Mouse (Mus musculus) embryonic facial prominence, embryonic 10.5 days (tissue): Measurements from ENCODE around the gene D930048N14Rik. TPM values are rescaled to one million over a fixed set of nuclear protein-coding genes. Genes with fewer than 3 reads are reported as not detected.
"Not testable (repeated sequence)": the region's sequence is repeated elsewhere in the genome, so short reads cannot be mapped to it uniquely, and the experiment has no call there.

Experiments used
- DNase-seq: peaks from one replicate; pipeline ENCODE4 v3.0.0-alpha.2; 2017; ENCODE audit warnings: low spot score
- H3K27ac ChIP-seq: fragments of 300-500 bp; sonication (generic); replicated peaks from 2 replicates; pipeline ENCODE4 v1.5.1; 2016; ENCODE audit warnings: mild to moderate bottlenecking
- H3K27me3 ChIP-seq: fragments of 300-500 bp; sonication (generic); replicated peaks from 2 replicates; pipeline ENCODE4 v1.6.1; 2016; ENCODE audit warnings: low read depth, mild to moderate bottlenecking; ENCODE audit not compliant: poor library complexity, severe bottlenecking
- H3K36me3 ChIP-seq: fragments of 300-500 bp; sonication (generic); replicated peaks from 2 replicates; pipeline ENCODE4 v1.6.1; 2016; ENCODE audit warnings: mild to moderate bottlenecking, moderate library complexity
- H3K4me1 ChIP-seq: fragments of 300-500 bp; sonication (generic); 2 replicates; pipeline ENCODE4 v1.6.1; 2016
- H3K4me3 ChIP-seq: fragments of 300-500 bp; sonication (generic); 2 replicates; pipeline ENCODE4 v1.5.1; 2016; ENCODE audit warnings: mild to moderate bottlenecking, moderate library complexity
- H3K9me3 ChIP-seq: fragments of 300-500 bp; sonication (generic); 2 replicates; pipeline ENCODE4 v1.6.1; 2016; ENCODE audit warnings: mild to moderate bottlenecking
- WGBS: fragments of 180-500 bp; shearing (Covaris S2); methylation state at CpG from one replicate; pipeline ENCODE4 v1.1.7; 2016; 5-methylcytosine and 5-hydroxymethylcytosine counted together
- polyA plus RNA-seq: library from polyadenylated mRNA; unstranded; fragments of >200 nt; fragmentation: Nextera tagmentation; extraction: Ambion mirVana; gene quantifications from 2 replicates; pipeline ENCODE4 v1.2.1, GENCODE M21; 2016

Gene D930048N14Rik
- polyA plus RNA-seq, 1 experiment from 2014 or later: 2.4 TPM

- WGBS: 81% methylated on average over 7 of the region's 7 CpGs
- H3K4me3 ChIP-seq: no peak overlapping the region
- no peaks in the 10 kb centered on the region for H3K27me3 ChIP-seq
- H3K4me1 ChIP-seq: peaks cover 12% of the 10 kb centered on the region
- no peak for DNase-seq
- no peaks in the 10 kb centered on the region for H3K36me3 ChIP-seq
- H3K27ac ChIP-seq: no peak overlapping the region
- H3K9me3 ChIP-seq: no peaks in the 10 kb centered on the region
Observed at GRCm38 (mm10) chr11:51662632-51663031, 11.9 kb downstream of the D930048N14Rik start.

GRCm38 (mm10) chr11:51664747-51665146 is 14.0 kb downstream of the D930048N14Rik start:
- WGBS: 95% methylated on average over 7 of the region's 7 CpGs
- not testable (repeated sequence) for H3K4me1 ChIP-seq, H3K27me3 ChIP-seq, H3K36me3 ChIP-seq, H3K4me3 ChIP-seq, DNase-seq, H3K9me3 ChIP-seq, H3K27ac ChIP-seq

GRCm38 (mm10) chr11:51670846-51671245 is 20.1 kb downstream of the D930048N14Rik start:
- Histone ChIP-seq H3K36me3 (no peaks in the 10 kb centered on the region), H3K4me1 (no peaks in the 10 kb centered on the region), H3K9me3 (no peaks in the 10 kb centered on the region), H3K27me3 (no peaks in the 10 kb centered on the region), H3K4me3 (no peak overlapping the region), H3K27ac (no peak overlapping the region)
- no peak for DNase-seq
- 95% methylated on average over 7 of the region's 7 CpGs for WGBS

- H3K9me3 ChIP-seq: no peaks in the 10 kb centered on the region
- no peaks in the 10 kb centered on the region for H3K36me3 ChIP-seq
- no peak for DNase-seq
- 71% methylated on average over 2 of the region's 2 CpGs for WGBS
- no peak overlapping the region for H3K27ac ChIP-seq
- H3K4me1 ChIP-seq: no peaks in the 10 kb centered on the region
- H3K27me3 ChIP-seq: no peaks in the 10 kb centered on the region
- no peak overlapping the region for H3K4me3 ChIP-seq
Observed at GRCm38 (mm10) chr11:51671376-51671775, 20.6 kb downstream of the D930048N14Rik start.

GRCm38 (mm10) chr11:51673291-51673690 is 22.5 kb downstream of the D930048N14Rik start:
- WGBS: 82% methylated on average over 9 of the region's 9 CpGs
- H3K27ac ChIP-seq: no peak overlapping the region
- no peaks in the 10 kb centered on the region for H3K27me3 ChIP-seq
- no peaks in the 10 kb centered on the region for H3K36me3 ChIP-seq
- no peaks in the 10 kb centered on the region for H3K9me3 ChIP-seq
- DNase-seq: no peak
- no peaks in the 10 kb centered on the region for H3K4me1 ChIP-seq
- H3K4me3 ChIP-seq: no peak overlapping the region

GRCm38 (mm10) chr11:51675386-51675785 is 24.6 kb downstream of the D930048N14Rik start:
- H3K9me3 ChIP-seq: no peaks in the 10 kb centered on the region
- WGBS: 75% methylated on average over 5 of the region's 5 CpGs

GRCm38 (mm10) chr11:51677737-51678418 is 27.1 kb downstream of the D930048N14Rik start:
- H3K27me3 ChIP-seq: no peaks in the 10 kb centered on the region
- DNase-seq: no peak
- no peak overlapping the region for H3K27ac ChIP-seq
- no peak overlapping the region for H3K4me3 ChIP-seq
- peaks cover 8% of the 10 kb centered on the region; the same call in 1 of the 2 replicates for H3K4me1 ChIP-seq
- no peaks in the 10 kb centered on the region for H3K9me3 ChIP-seq
- no peaks in the 10 kb centered on the region for H3K36me3 ChIP-seq
- WGBS: 81% methylated on average over 6 of the region's 6 CpGs

More at GRCm38 (mm10) chr11:51675386-51675785, 24.6 kb downstream of the D930048N14Rik start:
- Histone ChIP-seq H3K27me3 (no peaks in the 10 kb centered on the region), H3K36me3 (no peaks in the 10 kb centered on the region), H3K27ac (no peak overlapping the region), H3K4me1 (no peaks in the 10 kb centered on the region), H3K4me3 (no peak overlapping the region)
- no peak for DNase-seq

- Histone ChIP-seq H3K9me3 (no peaks in the 10 kb centered on the region), H3K27me3 (no peaks in the 10 kb centered on the region), H3K36me3 (peaks cover under 1% of the 10 kb centered on the region; the same call in 1 of the 2 replicates), H3K4me1 (peaks cover 8% of the 10 kb centered on the region; the same call in 1 of the 2 replicates), H3K4me3 (no peak overlapping the region), H3K27ac (no peak overlapping the region)
- WGBS: 76% methylated on average over 3 of the region's 3 CpGs
- DNase-seq: no peak
Observed at GRCm38 (mm10) chr11:51679466-51679865, 28.7 kb downstream of the D930048N14Rik start.

GRCm38 (mm10) chr11:51681324-51681975 is 30.7 kb downstream of the D930048N14Rik start:
- 36% methylated on average over 13 of the region's 13 CpGs for whole genome bisulfite sequencing
- Histone ChIP-seq H3K9me3 (no peaks in the 10 kb centered on the region), H3K4me3 (no peak overlapping the region), H3K27me3 (no peaks in the 10 kb centered on the region), H3K4me1 (peaks cover 8% of the 10 kb centered on the region; the same call in 1 of the 2 replicates), H3K27ac (no peak overlapping the region; the same call in 1 of the 2 replicates), H3K36me3 (peaks cover 15% of the 10 kb centered on the region)
- peak; percentile 88 for DNase-seq

GRCm38 (mm10) chr11:51681976-51682374 is 31.2 kb downstream of the D930048N14Rik start:
- H3K4me1 ChIP-seq: peaks cover 8% of the 10 kb centered on the region; the same call in 1 of the 2 replicates
- WGBS: 41% methylated on average over 8 of the region's 8 CpGs
- H3K9me3 ChIP-seq: no peaks in the 10 kb centered on the region
- peak; percentile 20 for DNase-seq
- no peaks in the 10 kb centered on the region for H3K27me3 ChIP-seq
- no peak overlapping the region for H3K4me3 ChIP-seq
- H3K27ac ChIP-seq: no peak overlapping the region; the same call in 1 of the 2 replicates
- H3K36me3 ChIP-seq: peaks cover 15% of the 10 kb centered on the region

GRCm38 (mm10) chr11:51688330-51689328 is 37.9 kb downstream of the D930048N14Rik start, which contains the start of gene 0610009B22Rik:
Gene 0610009B22Rik (minus strand): TSS chr11:51688874.
- no peaks in the 10 kb centered on the region for H3K27me3 ChIP-seq
- peaks cover 27% of the 10 kb centered on the region for H3K36me3 ChIP-seq
- peaks cover 14% of the 10 kb centered on the region for H3K4me1 ChIP-seq
- peak within 1 kb of the TSS; percentile 100 for H3K27ac ChIP-seq
- WGBS: under 1% methylated on average over 60 of the region's 60 CpGs
- peak; percentile 100 for DNase-seq
- H3K4me3 ChIP-seq: peak within 1 kb of the TSS; percentile 84
- H3K9me3 ChIP-seq: no peaks in the 10 kb centered on the region

GRCm38 (mm10) chr11:51689343-51689742 is 38.6 kb downstream of the D930048N14Rik start:
- H3K4me1 ChIP-seq: peaks cover 14% of the 10 kb centered on the region
- no peaks in the 10 kb centered on the region for H3K9me3 ChIP-seq
- H3K4me3 ChIP-seq: peak overlapping the region; percentile 84
- H3K27ac ChIP-seq: peak overlapping the region; percentile 100
- H3K27me3 ChIP-seq: no peaks in the 10 kb centered on the region
- 22% methylated on average over 6 of the region's 6 CpGs for WGBS
- peaks cover 30% of the 10 kb centered on the region for H3K36me3 ChIP-seq
- no peak for DNase-seq
